Mouse (Mus musculus): ENCODE results near the gene Vdac2. TPM values are rescaled to one million over a fixed set of nuclear protein-coding genes. Genes with fewer than 3 reads are reported as not detected.

The Vdac2 gene
- polyA plus RNA-seq, 1 experiment from 2014 or later = 371 TPM

DNA sequence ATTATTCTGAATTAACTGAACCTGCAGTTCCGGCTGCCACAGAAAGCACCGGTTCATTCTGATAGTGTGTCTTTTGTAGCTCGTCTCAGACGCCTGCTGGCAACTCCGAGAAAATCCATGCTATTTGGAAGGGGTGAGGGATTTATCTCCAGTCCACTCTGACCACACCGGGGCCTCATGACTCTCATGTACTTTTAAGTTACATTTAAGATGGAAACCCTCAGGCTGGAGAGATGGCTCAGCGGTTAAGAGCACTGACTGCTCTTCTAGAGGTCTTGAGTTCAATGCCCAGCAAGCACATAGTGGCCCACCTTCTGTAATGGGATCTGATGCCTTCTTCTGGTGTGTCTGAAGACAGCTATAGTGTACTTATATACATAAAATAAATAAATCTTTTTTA, 2.7 kb upstream of the Vdac2 start:
- TF ChIP-seq CTCF (IDR thresholded peaks at IDR 0.05; ENCODE audit: low read depth) = no peak
- WGBS = 79% methylated on average over 7 of the region's 7 CpGs
- Histone ChIP-seq H3K4me2 (replicated peaks; ENCODE audit: low read depth) (no peak overlapping the region), H3K27ac (ENCODE audit: low read depth, low read length) (no peak overlapping the region), H3K27me3 (replicated peaks; ENCODE audit: control insufficient read depth, insufficient read depth, low read length) (no peaks in the 10 kb centered on the region), H3K9me3 (ENCODE audit: control insufficient read depth) (no peaks in the 10 kb centered on the region), H3K4me3 (ENCODE audit: low read depth, low read length) (no peak overlapping the region), H3K9ac (ENCODE audit: low read depth, low read length) (no peak overlapping the region), H3K36me3 (ENCODE audit: control insufficient read depth, insufficient read depth) (no peaks in the 10 kb centered on the region), H3K4me1 (replicated peaks; ENCODE audit: control insufficient read depth, insufficient read depth, low read length) (0 out of 2 replicates have a peak, but pooled peaks cover 4% of the 10 kb centered on the region)
- ATAC-seq = no peak

DNA sequence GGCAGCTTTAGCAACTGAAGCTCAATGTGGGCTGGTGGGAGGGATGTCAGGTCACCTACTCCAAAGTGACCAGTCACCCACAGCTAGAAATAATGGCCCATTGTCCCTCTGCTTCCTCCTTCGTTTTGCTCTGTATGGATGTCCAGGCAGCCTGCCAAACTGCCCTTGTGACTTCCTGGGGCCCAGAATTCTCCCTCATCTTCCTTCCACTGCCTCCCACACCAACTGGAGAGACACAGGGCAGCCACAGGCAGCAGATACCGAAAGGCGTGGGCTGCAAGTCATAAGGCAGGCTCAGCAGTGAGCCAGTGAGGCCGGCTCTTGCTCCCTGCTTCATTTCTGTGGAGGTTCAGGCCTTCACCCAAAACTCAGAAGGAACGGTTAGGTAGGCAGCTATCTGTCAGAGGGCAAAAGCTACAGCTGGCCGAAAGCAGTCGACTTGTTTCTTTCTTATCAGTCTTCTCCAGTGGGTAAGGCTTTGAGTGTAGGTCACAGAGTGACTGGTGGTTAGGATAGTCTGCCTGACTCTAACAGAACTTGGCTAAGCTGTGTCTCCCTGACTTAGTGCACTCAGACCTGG, 2.2 kb upstream of the Vdac2 start:
- 0 out of 2 replicates have a peak, but pooled peaks have one; percentile 9 for ATAC-seq
- Histone ChIP-seq H3K4me2 (replicated peaks; ENCODE audit: low read depth) (no peak overlapping the region), H3K36me3 (ENCODE audit: control insufficient read depth, insufficient read depth) (no peaks in the 10 kb centered on the region), H3K27ac (ENCODE audit: low read depth, low read length) (peak overlapping the region; percentile 76), H3K9me3 (ENCODE audit: control insufficient read depth) (no peaks in the 10 kb centered on the region), H3K4me3 (ENCODE audit: low read depth, low read length) (no peak overlapping the region), H3K4me1 (replicated peaks; ENCODE audit: control insufficient read depth, insufficient read depth, low read length) (0 out of 2 replicates have a peak, but pooled peaks cover 4% of the 10 kb centered on the region), H3K27me3 (replicated peaks; ENCODE audit: control insufficient read depth, insufficient read depth, low read length) (no peaks in the 10 kb centered on the region), H3K9ac (ENCODE audit: low read depth, low read length) (no peak overlapping the region)
- WGBS = 11% methylated on average over 7 of the region's 7 CpGs
- TF ChIP-seq CTCF (IDR thresholded peaks at IDR 0.05; ENCODE audit: low read depth) = no peak

DNA sequence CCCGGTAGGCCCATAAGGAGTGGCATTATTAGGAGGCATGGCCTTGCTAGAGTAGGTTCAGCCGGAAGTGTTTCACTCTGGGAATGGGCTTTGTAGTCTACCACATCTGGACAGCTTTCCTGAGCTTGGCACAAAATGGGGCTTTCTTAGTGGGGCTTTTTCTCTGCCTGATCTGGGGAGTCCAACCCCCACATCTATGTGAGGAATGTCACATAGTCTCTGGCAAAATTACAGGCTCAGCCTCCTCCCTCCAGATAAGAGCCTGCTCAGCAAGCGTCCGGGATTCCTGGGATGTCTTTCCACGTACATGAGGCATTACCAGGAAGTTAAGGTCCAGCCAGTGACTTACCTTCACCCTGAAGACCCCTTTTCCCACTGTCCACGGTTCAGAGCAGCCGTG, 1.1 kb upstream of the Vdac2 start:
- H3K9ac ChIP-seq (ENCODE audit: low read depth, low read length) = no peak overlapping the region
- H3K4me2 ChIP-seq (replicated peaks; ENCODE audit: low read depth) = no peak overlapping the region
- peak overlapping the region; percentile 74 for H3K27ac ChIP-seq (ENCODE audit: low read depth, low read length)
- H3K4me3 ChIP-seq (ENCODE audit: low read depth, low read length) = no peak overlapping the region
- 33% methylated on average over 7 of the region's 7 CpGs for WGBS
- no peaks in the 10 kb centered on the region for H3K36me3 ChIP-seq (ENCODE audit: control insufficient read depth, insufficient read depth)
- H3K27me3 ChIP-seq (replicated peaks; ENCODE audit: control insufficient read depth, insufficient read depth, low read length) = no peaks in the 10 kb centered on the region
- no peak for TF ChIP-seq CTCF (IDR thresholded peaks at IDR 0.05; ENCODE audit: low read depth)
- no peaks in the 10 kb centered on the region for H3K9me3 ChIP-seq (ENCODE audit: control insufficient read depth)
- no peak for ATAC-seq
- H3K4me1 ChIP-seq (replicated peaks; ENCODE audit: control insufficient read depth, insufficient read depth, low read length) = peaks cover 5% of the 10 kb centered on the region; the same call in 1 of the 2 replicates

DNA sequence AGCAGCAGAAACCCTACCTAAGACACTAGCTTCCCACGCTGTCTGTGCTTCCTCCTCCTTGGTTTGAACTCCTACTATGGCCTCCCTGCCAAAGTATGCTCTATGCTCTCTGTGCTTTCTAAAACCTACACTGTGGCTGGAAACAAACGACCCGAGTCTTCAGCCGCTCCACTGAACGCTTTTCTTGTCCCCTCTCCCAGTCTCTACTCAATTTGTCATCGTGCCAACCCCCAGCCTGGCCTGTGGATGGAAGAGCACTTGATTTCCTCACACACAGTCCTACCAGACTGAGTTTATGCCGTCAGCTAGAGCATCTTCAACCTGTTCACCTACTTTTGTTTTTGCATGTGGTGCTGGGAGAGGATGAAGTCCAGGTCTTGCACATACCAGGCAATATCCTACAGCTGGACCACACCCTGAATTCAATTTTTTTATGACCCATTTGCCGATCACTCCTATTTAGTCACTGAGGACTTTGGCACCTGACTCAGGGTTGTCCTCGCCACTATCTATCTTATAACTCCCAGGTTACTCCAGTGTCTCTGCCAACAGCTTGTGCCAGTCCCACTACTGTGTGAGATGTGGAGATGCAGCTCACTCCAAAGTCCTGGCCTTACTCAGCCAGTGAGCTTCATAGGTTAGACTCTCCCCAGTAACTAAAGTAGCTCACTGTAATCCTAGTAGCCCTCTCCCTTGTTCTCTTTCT, 901 bp downstream of the Vdac2 start:
- H3K27ac ChIP-seq (ENCODE audit: low read depth, low read length) = peak overlapping the region; percentile 73
- H3K4me2 ChIP-seq (replicated peaks; ENCODE audit: low read depth) = no peak overlapping the region
- WGBS = 49% methylated on average over 9 of the region's 9 CpGs
- peaks cover 16% of the 10 kb centered on the region for H3K4me1 ChIP-seq (replicated peaks; ENCODE audit: control insufficient read depth, insufficient read depth, low read length)
- H3K9ac ChIP-seq (ENCODE audit: low read depth, low read length) = no peak overlapping the region
- TF ChIP-seq CTCF (IDR thresholded peaks at IDR 0.05; ENCODE audit: low read depth) = no peak
- H3K27me3 ChIP-seq (replicated peaks; ENCODE audit: control insufficient read depth, insufficient read depth, low read length) = no peaks in the 10 kb centered on the region
- no peak overlapping the region for H3K4me3 ChIP-seq (ENCODE audit: low read depth, low read length)
- peak; percentile 90 for ATAC-seq
- no peaks in the 10 kb centered on the region for H3K9me3 ChIP-seq (ENCODE audit: control insufficient read depth)
- no peaks in the 10 kb centered on the region for H3K36me3 ChIP-seq (ENCODE audit: control insufficient read depth, insufficient read depth)

DNA sequence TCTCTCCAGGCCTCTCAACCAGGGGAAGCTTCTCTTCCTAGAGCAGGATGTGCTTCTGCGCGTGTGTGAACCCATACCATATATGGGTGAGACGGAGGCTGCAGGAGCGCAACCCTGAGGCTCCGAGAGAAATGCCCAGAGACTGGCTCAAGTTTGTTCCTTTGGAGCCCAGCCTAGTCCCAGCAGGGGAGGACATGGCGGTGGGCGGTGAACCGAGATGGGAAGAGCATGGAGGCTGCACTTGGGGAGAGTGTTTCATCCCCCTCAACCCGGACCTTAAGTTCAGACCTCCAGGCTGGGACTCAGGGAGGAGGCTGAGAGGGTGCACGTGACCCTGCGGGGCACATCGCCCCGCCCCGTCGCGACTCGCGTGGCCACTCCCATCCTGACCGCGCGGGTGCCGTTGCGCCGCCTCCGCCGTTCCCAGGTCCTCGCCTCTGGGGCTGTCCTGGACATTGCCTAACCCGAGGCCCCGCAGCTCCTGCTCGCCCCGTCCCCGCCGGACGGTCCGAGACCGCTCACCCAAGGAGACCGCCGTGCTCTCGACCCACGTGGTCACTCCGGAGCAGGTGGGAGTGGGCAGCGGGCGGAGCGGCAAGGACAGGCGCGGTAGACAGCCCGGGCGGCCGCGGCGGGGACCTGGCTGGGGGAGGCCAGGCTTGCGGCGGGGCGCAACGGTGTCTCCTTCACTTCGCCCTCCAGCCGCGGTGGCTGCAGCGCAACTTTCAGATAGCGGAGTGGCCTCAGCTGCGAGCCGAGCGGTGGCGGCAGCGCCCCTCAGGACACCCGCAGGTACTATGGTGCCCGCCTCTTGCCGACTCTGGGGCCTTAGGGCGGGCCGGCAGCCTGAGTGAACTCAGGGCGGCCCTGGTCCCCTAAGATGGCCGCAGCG, 6.1 kb downstream of the Vdac2 start:
- TF ChIP-seq CTCF (IDR thresholded peaks at IDR 0.05; ENCODE audit: low read depth) = peak; percentile 39
- Histone ChIP-seq H3K36me3 (ENCODE audit: control insufficient read depth, insufficient read depth) (peaks cover 21% of the 10 kb centered on the region), H3K4me1 (replicated peaks; ENCODE audit: control insufficient read depth, insufficient read depth, low read length) (peaks cover 18% of the 10 kb centered on the region), H3K4me2 (replicated peaks; ENCODE audit: low read depth) (peak overlapping the region; percentile 75), H3K4me3 (ENCODE audit: low read depth, low read length) (peak overlapping the region; percentile 97), H3K27ac (ENCODE audit: low read depth, low read length) (peak overlapping the region; percentile 97), H3K9me3 (ENCODE audit: control insufficient read depth) (no peaks in the 10 kb centered on the region), H3K9ac (ENCODE audit: low read depth, low read length) (peak overlapping the region; percentile 94), H3K27me3 (replicated peaks; ENCODE audit: control insufficient read depth, insufficient read depth, low read length) (no peaks in the 10 kb centered on the region)
- peak; percentile 91 for ATAC-seq
- under 1% methylated on average over 71 of the region's 73 CpGs for WGBS
